Mouse (Mus musculus) spleen, adult 2 months (tissue): ENCODE data around the gene Lnp1.
"Not testable (repeated sequence)": the region's sequence is repeated elsewhere in the genome, so short reads cannot be mapped to it uniquely, and the experiment has no call there.

Source experiments
- CTCF ChIP-seq: fragments of 200-500 bp; IDR thresholded peaks from 2 replicates; pipeline ENCODE4 v1.5.1; 2011; ENCODE audit warnings: mild to moderate bottlenecking, inconsistent platforms; ENCODE audit not compliant: insufficient read depth, insufficient read length, insufficient replicate concordance; ENCODE audit errors: extremely low read depth
- POLR2A ChIP-seq: fragments of 200-500 bp; IDR thresholded peaks from 2 replicates; pipeline ENCODE4 v1.6.1; 2011; ENCODE audit warnings: low read depth, low read length, inconsistent platforms

GRCm38 (mm10) chr16:56902206-56902605, 25.7 kb downstream of the Lnp1 start:
- not testable (repeated sequence) for TF ChIP-seq POLR2A, CTCF
